Mouse (Mus musculus): Measurements from ENCODE around the gene Thsd4. TPM values are rescaled to one million over a fixed set of nuclear protein-coding genes. Genes with fewer than 3 reads are reported as not detected.
"Not testable (repeated sequence)": the region's sequence is repeated elsewhere in the genome, so short reads cannot be mapped to it uniquely, and the experiment has no call there.

Gene Thsd4
- total RNA-seq, 2 experiments from 2014 or later = 6.2 to 6.4 TPM

- intact Hi-C loops (cut with DNase I) = no loop called here
- no peak for DNase-seq (ENCODE audit: low spot score)
Measured at GRCm38 (mm10) chr9:59969383-59969782, 552.5 kb downstream of the Thsd4 start.

- no peak for DNase-seq (ENCODE audit: low spot score)
Measured at GRCm38 (mm10) chr9:59965046-59965445, 556.8 kb downstream of the Thsd4 start.

GRCm38 (mm10) chr9:59964367-59964766, 557.5 kb downstream of the Thsd4 start:
- intact Hi-C loops (cut with DNase I) = no loop called here
- DNase-seq (ENCODE audit: low spot score) = no peak

More at GRCm38 (mm10) chr9:59965046-59965445, 556.8 kb downstream of the Thsd4 start:
- intact Hi-C loops (cut with DNase I) = no loop called here

GRCm38 (mm10) chr9:59961201-59961955, 560.5 kb downstream of the Thsd4 start:
- no peak for DNase-seq (ENCODE audit: low spot score)
- intact Hi-C loops (cut with DNase I) = no loop called here

GRCm38 (mm10) chr9:59960559-59960958, 561.3 kb downstream of the Thsd4 start, which contains the start of gene Nr2e3:
TSS of gene Nr2e3 (minus strand) at chr9:59960659.
- DNase-seq (ENCODE audit: low spot score) = no peak
- intact Hi-C loops (cut with DNase I) = no loop called here

- peak; percentile 45 for DNase-seq (ENCODE audit: low spot score)
Measured at GRCm38 (mm10) chr9:59959276-59959675, 562.6 kb downstream of the Thsd4 start.

DNA sequence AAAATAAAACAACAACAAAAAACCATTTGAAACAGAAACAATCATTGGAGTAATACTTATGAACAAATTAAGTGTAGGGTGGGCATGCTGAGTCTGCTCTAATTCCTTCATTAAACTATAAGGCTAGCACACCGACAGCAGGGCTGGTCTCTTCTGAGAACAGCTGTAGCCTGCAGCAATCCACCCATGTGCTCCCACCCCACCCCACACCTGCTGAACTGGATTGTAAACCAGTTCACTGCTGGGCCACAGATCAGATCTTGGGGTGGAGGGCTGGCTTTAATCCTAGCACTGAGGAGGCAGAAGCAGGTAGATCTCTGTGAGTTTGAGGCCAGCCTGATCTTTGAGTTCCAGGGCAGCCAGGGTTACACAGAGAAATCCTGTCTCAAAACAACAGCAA, 563.7 kb downstream of the Thsd4 start:
- intact Hi-C loops (cut with DNase I) = loop anchor here (2.0 to 5.0 kb wide), 2 partner anchors 236 to 283 kb away; no protein-coding TSS in a partner anchor
- not testable (repeated sequence) for DNase-seq (ENCODE audit: low spot score)

More at GRCm38 (mm10) chr9:59959276-59959675, 562.6 kb downstream of the Thsd4 start:
- intact Hi-C loops (cut with DNase I) = loop anchor here (2.0 to 5.0 kb wide), 2 partner anchors 237 to 282 kb away; no protein-coding TSS in a partner anchor

- no peak for DNase-seq (ENCODE audit: low spot score)
- intact Hi-C loops (cut with DNase I) = loop anchor here (5.0 kb wide), 1 partner anchor 234 kb away; no protein-coding TSS in a partner anchor
Measured at GRCm38 (mm10) chr9:59956496-59956895, 565.4 kb downstream of the Thsd4 start.

DNA sequence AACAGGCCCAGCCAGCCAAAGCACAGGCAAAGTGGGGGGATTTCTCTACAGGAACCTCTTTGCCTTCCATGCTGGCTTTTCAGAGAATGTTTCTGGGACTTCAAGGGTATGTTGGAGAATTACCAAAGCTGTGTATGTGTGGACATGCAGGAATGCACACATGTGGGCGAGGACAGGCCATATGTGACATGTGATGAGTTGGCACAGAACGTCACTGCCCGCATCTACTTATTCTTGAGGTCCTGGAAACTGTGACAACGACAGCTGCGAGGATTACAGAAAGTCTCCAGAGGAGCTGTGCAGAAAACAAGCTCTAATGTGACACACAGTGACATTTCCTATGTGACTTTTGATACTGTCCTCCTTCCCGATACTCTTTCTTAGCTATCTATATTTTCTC, 566.2 kb downstream of the Thsd4 start:
- intact Hi-C loops (cut with DNase I) = loop anchor here (5.0 kb wide), 1 partner anchor 233 kb away; no protein-coding TSS in a partner anchor
- no peak for DNase-seq (ENCODE audit: low spot score)

DNA sequence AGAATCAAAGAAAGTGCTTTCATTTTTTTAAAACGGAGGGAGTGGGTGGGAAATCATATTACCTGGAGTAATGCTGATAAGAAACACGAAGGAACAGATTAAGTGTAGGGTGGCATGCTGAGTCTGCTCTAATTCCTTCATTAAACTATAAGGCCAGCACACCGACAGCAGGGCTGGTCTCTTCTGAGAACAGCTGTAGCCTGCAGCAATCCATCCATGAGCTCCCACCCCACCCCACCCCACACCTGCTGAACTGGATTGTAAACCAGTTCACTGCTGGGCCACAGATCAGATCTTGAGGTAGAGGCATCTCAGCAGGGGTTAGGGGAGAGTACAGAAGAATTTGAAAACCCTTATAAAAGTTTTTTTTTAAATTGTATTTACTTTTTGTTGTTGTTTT, 566.6 kb downstream of the Thsd4 start:
- no peak for DNase-seq (ENCODE audit: low spot score)
- intact Hi-C loops (cut with DNase I) = loop anchor here (5.0 kb wide), 1 partner anchor 233 kb away; no protein-coding TSS in a partner anchor

- intact Hi-C loops (cut with DNase I) = no loop called here
- DNase-seq (ENCODE audit: low spot score) = no peak
Measured at GRCm38 (mm10) chr9:59953556-59953955, 568.3 kb downstream of the Thsd4 start.

- intact Hi-C loops (cut with DNase I) = no loop called here
- no peak for DNase-seq (ENCODE audit: low spot score)
Measured at GRCm38 (mm10) chr9:59952515-59953070, 569.3 kb downstream of the Thsd4 start.

DNA sequence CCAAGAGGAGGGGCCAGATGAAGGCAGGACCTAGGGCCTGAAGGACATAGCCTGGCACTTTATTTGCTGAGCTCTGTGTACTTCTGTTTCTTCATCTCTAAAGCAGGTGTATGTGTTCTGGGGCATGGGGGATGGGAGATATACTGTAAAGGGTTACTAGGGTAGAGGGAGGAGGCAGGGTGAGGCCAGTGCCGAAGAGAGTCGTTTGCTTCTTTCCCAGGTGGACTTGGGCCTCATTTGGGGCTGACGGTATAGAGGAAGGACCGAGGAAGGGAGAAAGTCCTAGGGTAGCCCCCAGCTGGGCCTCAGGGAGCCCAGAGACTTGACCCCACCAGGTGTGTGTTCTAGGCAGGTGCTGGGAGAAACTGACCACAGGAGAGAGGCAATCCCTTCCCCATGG, 569.9 kb downstream of the Thsd4 start:
- no peak for DNase-seq (ENCODE audit: low spot score)
- intact Hi-C loops (cut with DNase I) = no loop called here

GRCm38 (mm10) chr9:59951001-59951750, 570.7 kb downstream of the Thsd4 start:
- intact Hi-C loops (cut with DNase I) = no loop called here
- no peak for DNase-seq (ENCODE audit: low spot score)

DNA sequence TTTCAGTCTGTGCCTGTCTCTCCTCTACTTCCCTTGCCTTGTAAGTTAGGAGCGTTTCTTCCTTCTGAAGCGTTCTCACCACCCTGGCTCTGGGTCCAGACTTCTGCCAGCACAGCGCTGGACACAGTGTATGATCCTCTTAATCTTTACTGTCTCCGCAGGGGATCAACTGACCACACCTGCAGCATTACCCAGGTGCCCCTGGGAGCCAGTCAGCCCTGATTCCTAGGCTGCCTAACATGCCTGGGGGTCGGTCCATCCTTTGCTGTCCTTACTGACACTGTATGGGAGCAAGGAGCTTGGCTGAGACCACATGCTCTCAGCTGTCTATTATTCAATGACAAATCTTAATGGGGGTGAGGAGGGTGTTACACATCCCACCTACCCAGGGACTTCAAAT, 571.9 kb downstream of the Thsd4 start:
- intact Hi-C loops (cut with DNase I) = no loop called here
- no peak for DNase-seq (ENCODE audit: low spot score)

DNA sequence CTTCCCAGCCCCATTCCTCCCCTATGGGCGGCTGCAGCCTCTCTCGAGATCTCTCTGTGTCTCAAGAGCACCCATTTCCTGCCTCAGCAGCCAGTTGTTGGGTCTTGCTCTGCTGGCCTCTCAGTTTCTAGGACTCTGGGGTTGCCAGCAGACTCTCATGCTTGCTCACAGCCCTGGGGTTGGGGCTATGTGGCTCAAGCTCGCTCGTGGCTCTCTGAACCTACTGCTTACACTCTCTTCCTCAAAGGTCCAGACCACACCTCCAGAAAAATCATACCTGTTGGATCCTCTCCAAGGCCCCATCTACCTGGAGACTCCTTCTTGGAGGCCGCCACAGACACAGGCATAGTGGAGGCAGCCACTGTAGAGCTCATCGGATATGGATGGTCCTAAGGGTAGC, 572.3 kb downstream of the Thsd4 start:
- intact Hi-C loops (cut with DNase I) = no loop called here
- no peak for DNase-seq (ENCODE audit: low spot score)

DNA sequence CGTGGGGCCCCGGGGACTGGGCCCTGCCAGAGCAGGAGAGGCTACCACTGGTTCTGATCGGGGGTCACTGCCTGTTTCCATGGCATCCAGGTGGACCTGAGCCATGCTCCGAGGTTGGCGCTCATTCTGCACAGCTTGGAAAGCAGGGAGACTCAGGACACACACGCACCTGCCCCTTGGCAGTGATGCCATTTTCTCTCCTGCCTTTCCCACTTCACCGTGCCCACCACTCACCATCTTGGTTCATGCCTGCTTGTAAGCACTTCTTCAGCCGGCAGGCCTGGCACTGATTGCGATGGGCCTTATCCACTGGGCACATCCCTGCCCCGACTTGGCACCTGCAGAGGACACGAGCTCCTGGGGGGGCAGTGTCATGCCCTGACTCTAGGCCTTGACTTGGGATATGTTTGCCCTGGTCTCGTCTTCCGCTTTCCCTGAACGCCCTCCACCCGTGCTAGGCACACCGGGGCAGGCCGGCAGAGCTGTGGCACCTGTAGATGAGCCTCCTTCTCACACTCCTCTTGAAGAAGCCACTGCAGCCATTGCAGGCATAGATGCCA, 573.1 kb downstream of the Thsd4 start:
- intact Hi-C loops (cut with DNase I) = no loop called here

DNA sequence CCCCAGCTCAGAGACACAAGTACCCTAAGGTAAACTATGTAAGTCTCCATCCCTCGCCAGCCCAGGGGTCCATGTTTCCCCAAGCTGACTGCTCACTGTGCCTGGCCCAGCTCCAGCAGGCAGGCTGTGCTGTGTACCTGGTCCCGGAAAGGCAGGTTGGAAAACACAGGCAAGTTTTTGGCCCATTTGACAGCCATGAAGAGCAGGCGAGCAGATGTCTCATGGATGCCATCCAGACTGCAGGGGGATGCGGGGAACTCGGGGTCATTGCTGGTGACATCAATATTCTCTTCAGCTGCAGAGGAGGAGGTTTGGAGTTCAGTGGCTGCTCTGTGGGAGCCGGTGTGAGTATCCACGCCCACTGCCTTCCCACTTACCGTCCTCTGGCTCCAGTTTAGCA, 573.6 kb downstream of the Thsd4 start:
- intact Hi-C loops (cut with DNase I) = no loop called here
- no peak for DNase-seq (ENCODE audit: low spot score)

More for the DNA sequence above, 573.1 kb downstream of the Thsd4 start:
- DNase-seq (ENCODE audit: low spot score) = no peak

GRCm38 (mm10) chr9:59947271-59947670, 574.6 kb downstream of the Thsd4 start:
- intact Hi-C loops (cut with DNase I) = no loop called here
- no peak for DNase-seq (ENCODE audit: low spot score)

GRCm38 (mm10) chr9:59945241-59945640, 576.6 kb downstream of the Thsd4 start:
- no peak for DNase-seq (ENCODE audit: low spot score)
- intact Hi-C loops (cut with DNase I) = no loop called here

Measured in heart, postnatal 25 days (tissue).